Mouse (Mus musculus) heart, embryonic 11.5 days (tissue): ENCODE data around the gene Adar. TPM values are rescaled to one million over a fixed set of nuclear protein-coding genes. Genes with fewer than 3 reads are reported as not detected.
"Not testable (repeated sequence)": the region's sequence is repeated elsewhere in the genome, so short reads cannot be mapped to it uniquely, and the experiment has no call there.

Experiments
- ATAC-seq: fragments of 200-750 bp; cut with Nextera tagmentation; replicated peaks from 2 replicates; pipeline ENCODE4 v1.8.0; 2017; ENCODE audit warnings: moderate library complexity; ENCODE audit not compliant: insufficient number of reproducible peaks, low FRiP score, low TSS enrichment
- H3K27ac ChIP-seq: fragments of 300-500 bp; sonication (generic); 2 replicates; pipeline ENCODE4 v1.5.1; 2014; ENCODE audit warnings: mild to moderate bottlenecking, low read depth, low read length
- H3K27me3 ChIP-seq: fragments of 300-500 bp; sonication (generic); 2 replicates; pipeline ENCODE4 v1.6.1; 2014; ENCODE audit warnings: mild to moderate bottlenecking, low read length, mixed read lengths; ENCODE audit not compliant: control insufficient read depth, insufficient read depth
- H3K36me3 ChIP-seq: fragments of 300-500 bp; sonication (generic); 2 replicates; pipeline ENCODE4 v1.6.1; 2014; ENCODE audit warnings: mild to moderate bottlenecking, low read length, moderate library complexity, mixed read lengths; ENCODE audit not compliant: control insufficient read depth, insufficient read depth
- H3K4me1 ChIP-seq: fragments of 300-500 bp; sonication (generic); 2 replicates; pipeline ENCODE4 v1.6.1; 2014; ENCODE audit warnings: low read length; ENCODE audit not compliant: control insufficient read depth, insufficient read depth
- H3K4me2 ChIP-seq: fragments of 300-500 bp; sonication (generic); 2 replicates; pipeline ENCODE4 v1.6.1; 2014; ENCODE audit warnings: mild to moderate bottlenecking, moderate library complexity
- H3K4me3 ChIP-seq: fragments of 300-500 bp; sonication (generic); 2 replicates; pipeline ENCODE4 v1.5.1; 2014; ENCODE audit warnings: low read depth, low read length
- H3K9ac ChIP-seq: fragments of 300-500 bp; sonication (generic); 2 replicates; pipeline ENCODE4 v1.6.1; 2014; ENCODE audit warnings: mild to moderate bottlenecking, low read depth, low read length, moderate library complexity
- H3K9me3 ChIP-seq: fragments of 300-500 bp; sonication (generic); replicated peaks from 2 replicates; pipeline ENCODE4 v1.6.1; 2016; ENCODE audit warnings: low read length; ENCODE audit not compliant: control insufficient read depth
- WGBS: fragments of 180-500 bp; shearing (Covaris S2); extraction: QIAGEN DNeasy Blood & Tissue Kit; methylation state at CpG from one replicate; pipeline ENCODE4 v1.1.7; 2014; ENCODE audit not compliant: insufficient replicate concordance; 5-methylcytosine and 5-hydroxymethylcytosine counted together
- polyA plus RNA-seq: library from polyadenylated mRNA; unstranded; fragments of >200 nt; fragmentation: Nextera tagmentation; extraction: Ambion mirVana; gene quantifications from 2 replicates; pipeline ENCODE4 v1.2.1, GENCODE M21; 2014

The Adar gene
- polyA plus RNA-seq, 1 experiment from 2014 or later: 6.6 TPM

DNA sequence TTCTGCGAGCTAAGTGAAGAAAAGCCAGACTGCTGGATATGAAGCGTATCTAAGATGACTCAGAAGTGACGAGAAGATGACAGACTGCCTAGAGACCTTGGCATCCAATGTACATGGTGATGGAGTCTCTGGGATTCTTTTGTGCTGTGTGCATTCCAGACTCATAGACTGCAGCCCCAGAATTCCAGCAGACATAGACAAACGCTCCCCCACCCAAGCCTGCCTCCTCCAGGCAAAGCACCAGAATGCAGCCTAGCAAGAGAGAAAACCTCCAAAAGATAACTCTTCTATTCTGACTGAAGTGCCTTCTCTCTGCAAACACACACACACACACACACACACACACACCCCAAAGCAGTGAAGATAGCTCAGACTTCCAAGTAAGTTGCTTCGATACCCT lies 80.9 kb downstream of the Adar start:
- Histone ChIP-seq H3K9me3 (no peaks in the 10 kb centered on the region), H3K9ac (no peak overlapping the region), H3K27ac (no peak overlapping the region), H3K4me3 (no peak overlapping the region), H3K36me3 (no peaks in the 10 kb centered on the region), H3K4me1 (no peaks in the 10 kb centered on the region), H3K27me3 (no peaks in the 10 kb centered on the region), H3K4me2 (no peak overlapping the region)
- no peak for ATAC-seq
- 68% methylated on average over 5 of the region's 5 CpGs for WGBS

DNA sequence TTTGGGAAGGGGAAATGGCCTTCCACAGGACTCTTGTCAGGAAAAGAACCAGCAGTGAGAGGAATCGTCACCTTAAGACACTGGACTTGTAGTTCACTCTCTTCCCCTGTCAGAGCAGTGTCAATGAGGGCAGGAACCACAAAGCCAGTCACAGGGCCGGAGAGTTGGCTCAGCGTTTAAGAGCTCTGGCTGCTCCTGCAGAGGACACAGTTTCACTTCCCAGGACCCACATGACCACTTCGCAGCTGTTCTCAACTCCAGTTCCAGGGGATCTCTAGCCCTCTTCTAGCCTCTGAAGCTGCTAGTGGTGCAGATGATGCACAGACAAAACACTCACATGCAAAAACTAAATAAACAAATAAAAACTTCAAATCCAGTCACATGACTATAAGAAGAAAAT lies 81.5 kb downstream of the Adar start:
- Histone ChIP-seq H3K4me2 (no peak overlapping the region), H3K9ac (no peak overlapping the region), H3K27ac (no peak overlapping the region), H3K36me3 (no peaks in the 10 kb centered on the region), H3K9me3 (no peaks in the 10 kb centered on the region), H3K27me3 (no peaks in the 10 kb centered on the region), H3K4me3 (no peak overlapping the region), H3K4me1 (no peaks in the 10 kb centered on the region)
- 38% methylated on average over 4 of the region's 4 CpGs for WGBS
- no peak for ATAC-seq

DNA sequence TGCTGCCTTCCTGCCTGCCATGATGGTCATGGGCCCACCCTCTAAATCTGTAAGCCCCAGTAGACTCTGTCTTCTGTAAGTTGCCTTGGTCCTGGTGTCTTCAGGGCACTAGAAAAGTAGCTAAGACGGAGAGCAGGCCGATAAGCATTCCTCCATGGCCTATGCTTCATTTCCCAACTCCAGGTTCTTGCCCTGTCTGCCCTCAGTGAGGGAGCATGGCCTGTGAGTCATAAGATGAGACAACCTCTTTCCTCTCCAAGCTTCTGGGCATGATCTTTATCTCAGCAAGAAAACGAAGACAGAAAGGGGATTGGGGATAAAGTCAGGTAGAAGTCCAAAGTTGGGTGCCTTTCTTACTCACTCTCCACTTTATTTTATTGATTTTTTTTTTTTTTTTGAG lies 83.7 kb downstream of the Adar start:
- WGBS: 80% methylated on average over 3 of the region's 3 CpGs
- H3K9me3 ChIP-seq: no peaks in the 10 kb centered on the region
- H3K4me2 ChIP-seq: no peak overlapping the region
- H3K9ac ChIP-seq: no peak overlapping the region
- H3K27ac ChIP-seq: no peak overlapping the region
- no peaks in the 10 kb centered on the region for H3K4me1 ChIP-seq
- ATAC-seq: no peak
- H3K27me3 ChIP-seq: no peaks in the 10 kb centered on the region
- H3K36me3 ChIP-seq: no peaks in the 10 kb centered on the region
- no peak overlapping the region for H3K4me3 ChIP-seq

DNA sequence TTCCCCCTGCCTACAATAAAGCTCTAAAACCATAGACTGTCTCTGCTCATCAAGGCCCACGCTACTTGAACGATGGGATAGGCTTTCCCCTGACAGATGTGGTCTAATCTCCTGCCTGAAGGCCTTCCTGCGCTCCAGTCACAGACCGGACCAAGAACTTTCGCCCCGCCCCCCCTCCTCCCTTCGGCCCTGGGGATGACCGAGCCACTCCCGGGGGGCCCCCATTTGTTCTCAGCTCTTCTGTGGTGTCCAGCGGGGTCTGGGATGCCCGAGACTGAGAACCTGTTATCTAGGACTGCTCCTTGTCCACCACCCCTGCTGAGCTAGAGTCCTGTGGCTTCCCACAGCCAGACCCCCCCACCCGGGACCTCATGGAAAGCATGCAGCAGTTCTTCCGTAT lies 84.7 kb downstream of the Adar start:
- no peaks in the 10 kb centered on the region for H3K36me3 ChIP-seq
- 3% methylated on average over 13 of the region's 13 CpGs for WGBS
- H3K9ac ChIP-seq: peak overlapping the region; percentile 54
- no peak for ATAC-seq
- H3K4me2 ChIP-seq: peak overlapping the region; percentile 65
- H3K27ac ChIP-seq: no peak overlapping the region
- no peaks in the 10 kb centered on the region for H3K27me3 ChIP-seq
- H3K9me3 ChIP-seq: no peaks in the 10 kb centered on the region
- peak overlapping the region; percentile 37 for H3K4me3 ChIP-seq
- no peaks in the 10 kb centered on the region for H3K4me1 ChIP-seq

DNA sequence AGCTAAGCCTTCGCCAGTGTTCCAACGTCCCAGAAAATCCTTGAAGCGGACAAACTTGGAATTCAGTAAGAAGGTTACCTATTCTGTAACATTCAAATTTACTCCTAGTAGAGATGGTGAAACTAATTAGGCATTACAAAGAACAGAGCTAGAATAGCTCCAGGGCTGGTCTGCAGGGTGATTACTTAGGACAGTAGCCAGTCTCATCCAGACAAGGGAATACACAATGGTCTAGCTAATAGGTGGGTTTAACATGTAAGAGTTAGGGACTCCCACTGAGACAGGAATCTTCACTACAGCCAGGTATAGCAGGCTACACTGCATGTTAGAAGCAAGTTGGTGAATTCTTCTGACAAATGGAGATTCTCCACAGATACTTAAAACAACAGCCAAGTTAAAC lies 85.3 kb downstream of the Adar start:
- not testable (repeated sequence) for H3K9ac ChIP-seq, H3K27me3 ChIP-seq, ATAC-seq, H3K4me3 ChIP-seq, H3K4me2 ChIP-seq, H3K4me1 ChIP-seq, H3K9me3 ChIP-seq, H3K36me3 ChIP-seq, H3K27ac ChIP-seq
- WGBS: 39% methylated on average over 3 of the region's 3 CpGs

DNA sequence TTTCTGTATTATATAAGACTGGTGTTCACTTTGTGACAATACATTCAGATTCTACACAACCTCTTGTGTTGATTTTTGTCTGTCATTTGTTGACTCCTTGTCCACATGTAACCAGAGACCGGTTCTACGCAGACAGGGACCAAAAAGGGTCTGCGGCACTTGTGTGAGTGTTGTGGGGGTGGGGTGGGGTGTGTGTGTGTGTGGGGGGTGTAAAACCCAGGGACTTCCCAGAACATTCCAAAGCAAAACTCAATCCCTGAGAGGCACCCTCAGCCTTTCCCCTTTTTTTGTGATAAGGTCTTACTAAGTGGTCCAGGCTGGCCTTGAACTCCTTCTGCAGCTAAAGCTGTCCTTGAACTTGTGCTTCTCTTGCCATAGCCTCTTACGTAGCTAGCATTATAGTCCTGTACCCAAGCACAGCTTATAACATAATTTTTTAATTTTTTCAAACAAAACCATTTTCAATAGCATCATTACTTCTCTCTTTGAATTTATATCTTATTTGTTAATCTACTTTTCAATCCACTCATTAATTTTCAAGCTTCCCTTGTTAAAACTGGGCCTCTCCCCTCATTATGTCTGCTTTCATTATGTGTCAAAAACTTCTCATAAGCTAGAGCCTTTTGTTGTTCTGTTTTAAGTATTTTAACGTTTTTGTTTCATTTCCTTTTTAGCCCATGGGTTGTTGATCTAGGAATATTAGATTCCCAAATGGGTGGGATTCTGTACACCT lies 86.1 kb downstream of the Adar start:
- Histone ChIP-seq H3K9me3 (no peaks in the 10 kb centered on the region), H3K27ac (no peak overlapping the region), H3K27me3 (no peaks in the 10 kb centered on the region), H3K9ac (no peak overlapping the region), H3K4me3 (no peak overlapping the region), H3K36me3 (no peaks in the 10 kb centered on the region), H3K4me2 (no peak overlapping the region), H3K4me1 (no peaks in the 10 kb centered on the region)
- 63% methylated on average over 5 of the region's 5 CpGs for WGBS
- ATAC-seq: no peak

DNA sequence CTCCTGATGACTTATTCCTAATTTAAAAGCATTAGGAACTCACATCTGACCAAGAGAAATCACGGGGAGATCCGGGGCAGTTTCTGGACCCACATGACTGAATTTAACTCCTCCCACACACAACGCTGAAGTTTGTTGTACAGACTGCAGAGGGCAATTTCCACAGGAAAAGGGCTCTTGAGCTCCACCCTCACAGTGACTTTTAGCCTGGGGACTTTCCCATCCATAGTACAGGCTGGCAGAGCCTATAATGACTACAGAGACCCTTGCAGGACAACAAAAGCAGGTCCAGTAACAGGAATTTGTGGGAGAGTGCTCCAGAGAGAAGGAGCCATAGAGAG lies 86.7 kb downstream of the Adar start:
- Histone ChIP-seq H3K4me3 (no peak overlapping the region), H3K4me1 (no peaks in the 10 kb centered on the region), H3K27me3 (no peaks in the 10 kb centered on the region), H3K36me3 (no peaks in the 10 kb centered on the region), H3K4me2 (no peak overlapping the region), H3K27ac (no peak overlapping the region), H3K9ac (no peak overlapping the region), H3K9me3 (no peaks in the 10 kb centered on the region)
- 27% methylated on average over 3 of the region's 3 CpGs for WGBS
- ATAC-seq: no peak

DNA sequence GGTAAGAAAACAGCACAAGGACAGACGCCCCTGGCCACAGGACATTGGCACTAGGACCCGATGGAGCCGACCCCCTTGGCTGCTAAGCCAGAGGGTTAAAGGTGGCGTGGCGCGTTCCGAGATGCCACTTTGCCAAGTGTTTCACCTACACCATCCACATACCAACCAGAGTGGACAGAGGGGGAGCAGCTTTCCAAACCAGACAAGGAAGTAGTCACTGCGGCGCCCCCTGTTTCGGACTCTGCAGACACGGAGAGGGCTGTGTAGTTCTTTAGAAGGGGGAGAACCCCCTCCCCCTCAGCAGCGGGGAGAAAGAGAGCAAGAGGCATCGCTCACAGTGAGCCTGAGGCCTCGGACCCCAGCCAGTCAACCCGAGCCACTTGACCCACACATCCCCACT lies 88.1 kb downstream of the Adar start:
- Histone ChIP-seq H3K4me3 (no peak overlapping the region), H3K9me3 (no peaks in the 10 kb centered on the region), H3K4me2 (no peak overlapping the region), H3K27me3 (no peaks in the 10 kb centered on the region), H3K9ac (no peak overlapping the region), H3K36me3 (no peaks in the 10 kb centered on the region), H3K4me1 (no peaks in the 10 kb centered on the region), H3K27ac (no peak overlapping the region)
- no peak for ATAC-seq
- WGBS: 69% methylated on average over 15 of the region's 15 CpGs
